Mouse (Mus musculus): ENCODE results near the gene Myzap. TPM values are rescaled to one million over a fixed set of nuclear protein-coding genes. Genes with fewer than 3 reads are reported as not detected.

Myzap gene
- polyA plus RNA-seq, 1 experiment from 2014 or later, result 4.5 TPM

DNA sequence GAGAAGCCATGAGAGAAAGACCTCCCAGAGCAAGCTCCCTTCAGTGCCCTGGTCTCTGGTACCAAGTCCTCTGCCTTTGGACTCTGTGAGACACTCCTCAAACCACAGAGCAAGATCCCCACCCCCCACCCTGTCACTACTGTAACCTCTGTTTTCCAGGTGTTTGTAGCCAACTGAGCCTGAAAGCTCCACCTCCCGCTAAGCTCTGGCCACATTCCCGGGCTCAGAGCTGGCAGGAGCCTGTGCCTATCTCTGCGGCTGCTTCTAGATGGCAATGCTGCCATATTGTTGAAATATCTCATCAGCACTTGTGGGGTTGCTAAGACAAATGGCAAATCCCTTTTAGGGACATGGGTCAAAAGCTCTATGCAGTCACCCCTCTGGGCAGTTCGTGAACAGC lies 19.7 kb upstream of the Myzap start:
- 74% methylated on average over 4 of the region's 4 CpGs for WGBS
- ATAC-seq (ENCODE audit: low FRiP score), result no peak
- H3K27ac ChIP-seq (ENCODE audit: low read depth, low read length), result no peak overlapping the region

DNA sequence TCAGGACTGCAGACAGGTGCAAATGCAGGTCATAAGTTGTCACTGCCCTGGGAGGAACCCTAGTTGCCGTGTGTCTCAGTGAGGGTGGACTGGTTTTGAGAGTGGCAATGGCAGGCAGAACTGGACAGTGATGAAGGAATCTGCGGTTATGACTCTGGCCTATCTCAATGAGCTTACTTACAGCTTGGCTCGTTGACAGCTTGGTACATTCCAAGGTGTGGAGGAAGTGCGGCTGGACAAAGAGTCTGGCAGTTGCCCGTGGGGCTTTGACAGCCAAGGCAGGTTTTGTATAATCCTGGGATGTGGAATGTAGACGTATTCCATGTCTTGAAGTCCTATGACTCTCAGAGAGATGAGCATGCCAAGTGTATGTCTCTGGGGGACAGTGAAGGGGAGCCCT lies 16.9 kb upstream of the Myzap start:
- no peaks in the 10 kb centered on the region for H3K27me3 ChIP-seq (ENCODE audit: control insufficient read depth, insufficient read depth, low read length)

More for the DNA sequence above, 19.7 kb upstream of the Myzap start:
- Histone ChIP-seq H3K4me3 (ENCODE audit: low read depth, low read length) (no peak overlapping the region), H3K9ac (ENCODE audit: low read length) (no peak overlapping the region), H3K9me3 (ENCODE audit: control insufficient read depth, low read length) (no peaks in the 10 kb centered on the region), H3K4me2 (no peak overlapping the region), H3K27me3 (ENCODE audit: control insufficient read depth, insufficient read depth, low read length) (no peaks in the 10 kb centered on the region), H3K36me3 (ENCODE audit: control insufficient read depth, insufficient read depth, low read length) (no peaks in the 10 kb centered on the region), H3K4me1 (ENCODE audit: control insufficient read depth, insufficient read depth, low read length) (no peaks in the 10 kb centered on the region)
- DNase-seq (ENCODE audit: low spot score, missing footprints), result no peak

DNA sequence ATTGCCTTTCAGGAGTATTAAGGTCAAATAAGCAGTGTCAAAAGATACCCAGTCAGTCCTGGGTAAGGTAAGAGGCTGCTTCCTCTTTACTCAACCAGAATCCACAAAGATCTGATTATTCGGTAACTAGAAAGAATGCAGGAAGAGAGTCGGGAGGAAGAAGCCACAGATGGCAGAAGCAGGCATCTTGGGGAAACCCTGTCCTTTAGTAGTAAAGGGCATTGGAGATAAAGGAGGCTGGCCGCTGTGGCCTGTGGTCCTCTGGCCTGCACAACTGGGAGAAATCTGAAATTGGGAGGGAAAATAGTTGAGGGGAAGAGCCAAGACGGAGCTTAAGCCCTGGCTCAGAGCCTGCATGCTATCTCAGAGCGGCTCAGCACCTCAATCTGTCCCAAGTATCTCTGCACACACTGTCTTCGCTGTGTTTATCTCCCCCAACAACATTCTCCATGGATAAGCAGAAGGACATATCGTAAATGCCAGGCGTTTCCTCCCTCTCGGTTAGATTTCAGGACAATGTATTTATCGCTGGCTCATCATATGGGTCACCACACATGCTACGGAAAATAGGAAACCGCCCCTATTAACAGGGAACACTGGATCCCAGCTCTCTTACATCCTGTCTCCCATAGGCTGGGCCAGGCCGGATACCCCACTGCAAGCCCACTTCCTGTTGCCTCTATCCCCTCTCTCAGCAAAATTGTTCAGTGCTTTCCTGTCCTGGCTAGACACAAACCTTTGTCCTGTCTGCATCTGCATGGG lies 14.3 kb upstream of the Myzap start:
- no peaks in the 10 kb centered on the region for H3K36me3 ChIP-seq (ENCODE audit: control insufficient read depth, insufficient read depth, low read length)
- no peaks in the 10 kb centered on the region; the same call in 1 of the 2 replicates for H3K4me1 ChIP-seq (ENCODE audit: control insufficient read depth, insufficient read depth, low read length)
- H3K27ac ChIP-seq (ENCODE audit: low read depth, low read length), result no peak overlapping the region
- no peak for DNase-seq (ENCODE audit: low spot score, missing footprints)
- ATAC-seq (ENCODE audit: low FRiP score), result no peak
- no peaks in the 10 kb centered on the region for H3K27me3 ChIP-seq (ENCODE audit: control insufficient read depth, insufficient read depth, low read length)
- no peaks in the 10 kb centered on the region for H3K9me3 ChIP-seq (ENCODE audit: control insufficient read depth, low read length)
- WGBS, result 83% methylated on average over 13 of the region's 13 CpGs
- H3K9ac ChIP-seq (ENCODE audit: low read length), result no peak overlapping the region
- no peak overlapping the region for H3K4me3 ChIP-seq (ENCODE audit: low read depth, low read length)
- no peak overlapping the region for H3K4me2 ChIP-seq

More for the DNA sequence above, 16.9 kb upstream of the Myzap start:
- 91% methylated on average over 6 of the region's 6 CpGs for WGBS
- no peak for ATAC-seq (ENCODE audit: low FRiP score)
- Histone ChIP-seq H3K36me3 (ENCODE audit: control insufficient read depth, insufficient read depth, low read length) (no peaks in the 10 kb centered on the region), H3K9me3 (ENCODE audit: control insufficient read depth, low read length) (no peaks in the 10 kb centered on the region), H3K9ac (ENCODE audit: low read length) (no peak overlapping the region), H3K4me2 (no peak overlapping the region), H3K4me1 (ENCODE audit: control insufficient read depth, insufficient read depth, low read length) (no peaks in the 10 kb centered on the region; the same call in 1 of the 2 replicates), H3K27ac (ENCODE audit: low read depth, low read length) (no peak overlapping the region), H3K4me3 (ENCODE audit: low read depth, low read length) (no peak overlapping the region)
- no peak for DNase-seq (ENCODE audit: low spot score, missing footprints)

DNA sequence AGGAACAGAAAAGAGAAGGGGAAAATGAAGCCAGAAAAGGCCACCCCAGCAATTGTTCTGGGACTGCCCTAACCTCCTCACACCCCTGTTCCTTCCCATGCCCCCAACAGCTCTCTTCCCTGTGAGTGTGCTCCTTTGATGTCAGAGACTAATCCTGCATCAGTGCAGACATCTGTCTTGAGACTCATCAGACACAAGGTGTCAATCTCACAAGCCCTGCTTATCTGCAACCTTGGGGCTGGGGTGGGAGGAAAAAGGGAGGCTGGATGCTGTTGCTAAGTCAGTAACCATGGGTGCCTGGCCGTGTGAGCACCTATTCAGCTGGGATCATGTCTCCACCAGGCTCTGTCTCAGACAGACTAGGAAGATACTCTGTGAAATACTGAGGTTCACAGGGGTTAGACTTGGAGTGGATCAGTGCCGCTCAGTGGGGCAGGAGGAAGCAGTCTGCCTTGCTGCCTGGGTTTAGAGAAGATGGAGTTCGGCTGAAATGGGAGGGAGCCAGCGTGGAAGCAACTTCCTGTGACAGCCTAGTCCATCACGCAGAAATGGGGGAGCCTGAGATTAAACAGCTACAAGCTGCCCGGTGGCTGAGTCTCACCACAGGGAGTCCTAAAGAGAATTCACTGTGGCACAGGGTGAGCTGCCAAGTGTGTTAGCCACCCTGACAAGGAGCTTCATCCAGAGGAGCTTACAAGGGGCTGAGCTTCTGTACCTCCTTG lies 12.9 kb upstream of the Myzap start:
- Histone ChIP-seq H3K4me3 (ENCODE audit: low read depth, low read length) (no peak overlapping the region), H3K4me2 (no peak overlapping the region), H3K9me3 (ENCODE audit: control insufficient read depth, low read length) (no peaks in the 10 kb centered on the region), H3K27ac (ENCODE audit: low read depth, low read length) (no peak overlapping the region), H3K9ac (ENCODE audit: low read length) (no peak overlapping the region), H3K36me3 (ENCODE audit: control insufficient read depth, insufficient read depth, low read length) (no peaks in the 10 kb centered on the region), H3K27me3 (ENCODE audit: control insufficient read depth, insufficient read depth, low read length) (no peaks in the 10 kb centered on the region), H3K4me1 (ENCODE audit: control insufficient read depth, insufficient read depth, low read length) (no peaks in the 10 kb centered on the region; the same call in 1 of the 2 replicates)
- DNase-seq (ENCODE audit: low spot score, missing footprints) (peak; percentile 78), ATAC-seq (ENCODE audit: low FRiP score) (no peak)
- WGBS, result 38% methylated on average over 6 of the region's 6 CpGs

DNA sequence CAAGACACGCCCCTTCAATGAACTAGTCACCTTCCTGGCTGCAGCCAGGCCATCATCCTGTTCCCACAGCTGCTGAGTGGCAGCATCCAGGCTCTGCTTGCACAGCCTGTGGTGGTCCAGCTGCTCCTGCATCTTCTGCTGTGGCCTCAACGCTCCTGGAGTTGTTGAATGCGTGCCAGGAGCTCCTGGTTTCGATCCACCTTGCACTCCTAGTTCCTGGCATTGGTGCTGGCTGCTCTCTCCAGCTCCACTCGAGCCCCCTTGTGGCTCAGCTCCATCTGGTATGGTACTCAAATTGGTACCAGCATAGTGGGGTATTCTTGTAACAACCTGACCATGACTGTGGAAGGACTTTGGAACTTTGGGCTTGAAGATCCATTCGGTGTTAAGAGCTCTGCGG lies 7.7 kb upstream of the Myzap start:
- peak; percentile 12 for DNase-seq (ENCODE audit: low spot score, missing footprints)
- H3K4me1 ChIP-seq (ENCODE audit: control insufficient read depth, insufficient read depth, low read length), result no peaks in the 10 kb centered on the region

DNA sequence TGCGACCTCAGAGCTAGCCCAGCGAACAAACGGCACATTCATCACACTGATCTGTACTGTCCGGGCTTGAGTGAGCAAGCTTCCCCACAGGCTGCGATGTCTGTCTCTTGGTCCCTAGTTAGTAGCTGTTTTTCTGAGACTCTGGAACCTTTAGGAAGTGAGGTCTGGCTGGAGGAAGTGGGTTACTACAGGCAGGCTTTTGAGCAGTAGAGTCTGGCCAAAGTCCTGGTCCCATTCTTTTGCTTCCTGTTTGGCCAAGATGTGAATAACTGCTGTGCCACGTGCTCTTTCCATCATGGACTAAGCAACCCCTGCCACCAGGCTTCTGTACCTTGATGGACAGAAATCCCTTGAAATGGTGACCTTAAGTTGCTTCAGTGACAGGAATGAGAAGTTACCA lies 4.7 kb upstream of the Myzap start:
- DNase-seq (ENCODE audit: low spot score, missing footprints) (peak; percentile 41), ATAC-seq (ENCODE audit: low FRiP score) (no peak)
- 91% methylated on average over 6 of the region's 6 CpGs for WGBS
- no peak overlapping the region for H3K4me3 ChIP-seq (ENCODE audit: low read depth, low read length)
- H3K27ac ChIP-seq (ENCODE audit: low read depth, low read length), result no peak overlapping the region
- no peaks in the 10 kb centered on the region for H3K9me3 ChIP-seq (ENCODE audit: control insufficient read depth, low read length)
- no peak overlapping the region for H3K9ac ChIP-seq (ENCODE audit: low read length)
- H3K36me3 ChIP-seq (ENCODE audit: control insufficient read depth, insufficient read depth, low read length), result no peaks in the 10 kb centered on the region
- H3K4me1 ChIP-seq (ENCODE audit: control insufficient read depth, insufficient read depth, low read length), result no peaks in the 10 kb centered on the region
- no peaks in the 10 kb centered on the region for H3K27me3 ChIP-seq (ENCODE audit: control insufficient read depth, insufficient read depth, low read length)
- H3K4me2 ChIP-seq, result no peak overlapping the region

More for the DNA sequence above, 7.7 kb upstream of the Myzap start:
- WGBS, result 83% methylated on average over 7 of the region's 7 CpGs
- no peak overlapping the region for H3K27ac ChIP-seq (ENCODE audit: low read depth, low read length)
- no peaks in the 10 kb centered on the region for H3K9me3 ChIP-seq (ENCODE audit: control insufficient read depth, low read length)
- no peak for ATAC-seq (ENCODE audit: low FRiP score)
- H3K36me3 ChIP-seq (ENCODE audit: control insufficient read depth, insufficient read depth, low read length), result no peaks in the 10 kb centered on the region
- H3K9ac ChIP-seq (ENCODE audit: low read length), result no peak overlapping the region
- no peak overlapping the region for H3K4me3 ChIP-seq (ENCODE audit: low read depth, low read length)
- no peak overlapping the region for H3K4me2 ChIP-seq
- no peaks in the 10 kb centered on the region for H3K27me3 ChIP-seq (ENCODE audit: control insufficient read depth, insufficient read depth, low read length)

DNA sequence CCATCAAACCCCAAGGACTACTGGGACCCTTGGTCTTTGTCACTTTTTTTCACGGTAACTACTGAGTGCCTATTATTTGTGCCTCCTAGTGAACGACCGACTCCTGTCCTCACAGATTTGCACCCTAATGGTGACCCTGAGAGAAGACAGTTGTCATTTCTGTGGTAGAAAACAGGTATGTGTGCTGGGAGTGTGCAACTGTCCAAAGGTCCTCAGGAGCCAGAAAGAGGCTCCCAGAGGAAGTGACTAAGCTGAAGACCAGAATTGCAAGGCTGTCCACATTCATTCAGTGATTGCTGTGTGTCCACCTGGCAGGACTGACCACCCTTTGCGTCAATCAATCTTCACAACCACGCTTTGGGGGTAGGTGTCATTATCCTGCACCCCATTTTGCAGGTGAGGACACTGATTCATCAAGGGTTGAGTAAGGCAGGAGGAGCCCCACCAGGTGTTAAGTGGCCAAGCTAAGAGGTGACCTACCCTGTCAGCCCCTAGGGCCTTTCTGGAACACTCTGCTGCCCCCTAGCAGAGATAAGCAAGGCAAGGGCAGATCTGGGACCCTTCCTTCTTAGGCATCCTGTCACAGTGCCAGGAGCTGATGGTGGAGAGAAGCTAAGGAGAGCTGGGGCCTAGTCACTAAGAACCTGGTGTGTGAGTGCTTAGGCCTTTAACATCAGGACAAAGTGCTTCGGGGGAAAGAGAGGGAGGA lies 571 bp upstream of the Myzap start:
- Histone ChIP-seq H3K4me3 (ENCODE audit: low read depth, low read length) (peak overlapping the region; percentile 42; the same call in 1 of the 2 replicates), H3K9me3 (ENCODE audit: control insufficient read depth, low read length) (no peaks in the 10 kb centered on the region), H3K36me3 (ENCODE audit: control insufficient read depth, insufficient read depth, low read length) (no peaks in the 10 kb centered on the region), H3K4me1 (ENCODE audit: control insufficient read depth, insufficient read depth, low read length) (no peaks in the 10 kb centered on the region), H3K4me2 (peak overlapping the region; percentile 59), H3K27me3 (ENCODE audit: control insufficient read depth, insufficient read depth, low read length) (no peaks in the 10 kb centered on the region), H3K27ac (ENCODE audit: low read depth, low read length) (no peak overlapping the region), H3K9ac (ENCODE audit: low read length) (no peak overlapping the region)
- DNase-seq (ENCODE audit: low spot score, missing footprints), result no peak
- 0 out of 2 replicates have a peak, but pooled peaks have one; percentile 16 for ATAC-seq (ENCODE audit: low FRiP score)
- 47% methylated on average over 6 of the region's 6 CpGs for WGBS

DNA sequence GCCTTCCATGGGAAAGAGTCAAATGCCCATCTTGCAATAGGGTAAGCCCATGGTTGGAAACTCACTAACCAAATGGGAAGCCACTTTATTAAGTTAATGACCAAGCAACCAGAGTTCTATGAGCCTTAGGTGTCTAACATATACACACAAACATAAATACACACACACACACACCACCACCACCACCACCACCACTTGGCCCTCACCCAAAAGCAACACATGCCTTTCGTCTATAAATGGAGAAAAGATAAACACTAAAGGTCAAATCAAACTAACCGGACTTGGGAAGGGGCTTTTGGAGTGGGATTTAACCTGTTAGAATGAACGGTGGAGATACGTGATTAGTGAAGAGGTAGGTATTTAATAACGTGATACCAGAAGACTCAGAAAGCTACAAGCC lies 1.1 kb downstream of the Myzap start:
- WGBS, result 71% methylated on average over 5 of the region's 5 CpGs
- Histone ChIP-seq H3K36me3 (ENCODE audit: control insufficient read depth, insufficient read depth, low read length) (no peaks in the 10 kb centered on the region), H3K4me1 (ENCODE audit: control insufficient read depth, insufficient read depth, low read length) (no peaks in the 10 kb centered on the region), H3K9me3 (ENCODE audit: control insufficient read depth, low read length) (no peaks in the 10 kb centered on the region), H3K4me3 (ENCODE audit: low read depth, low read length) (no peak overlapping the region), H3K27ac (ENCODE audit: low read depth, low read length) (no peak overlapping the region), H3K27me3 (ENCODE audit: control insufficient read depth, insufficient read depth, low read length) (no peaks in the 10 kb centered on the region), H3K4me2 (no peak overlapping the region), H3K9ac (ENCODE audit: low read length) (no peak overlapping the region)
- ATAC-seq (ENCODE audit: low FRiP score), result no peak
- DNase-seq (ENCODE audit: low spot score, missing footprints), result no peak

DNA sequence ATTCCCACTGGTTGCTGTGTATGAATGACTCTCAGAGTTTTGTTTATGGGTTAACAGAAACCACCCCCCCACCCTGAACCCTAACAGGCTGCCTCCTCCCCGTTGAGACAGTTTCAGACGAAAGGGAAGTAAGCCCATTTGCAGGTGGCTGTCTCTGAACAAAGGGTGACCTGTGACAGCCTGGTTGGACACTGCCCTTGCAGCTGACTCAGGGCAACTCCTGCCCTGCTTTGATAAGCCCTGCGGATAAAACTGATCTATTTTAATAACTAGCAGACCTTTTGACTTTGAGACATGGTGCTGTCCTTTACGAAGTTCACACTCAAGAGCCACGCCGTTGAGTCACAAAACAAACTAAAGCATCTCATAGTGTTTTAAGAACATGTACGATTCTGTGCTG lies 2.4 kb downstream of the Myzap start:
- Histone ChIP-seq H3K27ac (ENCODE audit: low read depth, low read length) (no peak overlapping the region), H3K4me2 (no peak overlapping the region), H3K9ac (ENCODE audit: low read length) (no peak overlapping the region), H3K9me3 (ENCODE audit: control insufficient read depth, low read length) (no peaks in the 10 kb centered on the region), H3K36me3 (ENCODE audit: control insufficient read depth, insufficient read depth, low read length) (no peaks in the 10 kb centered on the region), H3K4me3 (ENCODE audit: low read depth, low read length) (no peak overlapping the region), H3K27me3 (ENCODE audit: control insufficient read depth, insufficient read depth, low read length) (no peaks in the 10 kb centered on the region), H3K4me1 (ENCODE audit: control insufficient read depth, insufficient read depth, low read length) (no peaks in the 10 kb centered on the region)
- DNase-seq (ENCODE audit: low spot score, missing footprints) (no peak), ATAC-seq (ENCODE audit: low FRiP score) (no peak)
- 74% methylated on average over 7 of the region's 7 CpGs for WGBS

Data from midbrain, embryonic 11.5 days (tissue).